8 mouse cellular contexts compared by ENCODE assay signal in genomic region chr2:102185069-102185950, GRCm38 (mm10). TPM values are rescaled to one million over a fixed set of nuclear protein-coding genes. Genes with fewer than 3 reads are reported as not detected.
DNase-seq lines count a peak whose midpoint lies in the region; ATAC-seq and TF ChIP-seq lines count a peak whose summit lies in the region.

No protein-coding gene starts in this region.

- no peak for TF ChIP-seq CTCF in midbrain, postnatal 0 days (IDR thresholded peaks at IDR 0.05)

- peak overlapping the region; percentile 86 for H3K27ac ChIP-seq in neural tube, embryonic 11.5 days (ENCODE audit: low read depth, low read length)
- peak overlapping the region; percentile 73 for H3K27ac ChIP-seq in heart, embryonic 16.5 days (ENCODE audit: low read length)
- peak overlapping the region; percentile 91 for H3K27ac ChIP-seq in limb, embryonic 12.5 days
- H3K27ac ChIP-seq in midbrain, postnatal 0 days (ENCODE audit: low read depth, low read length): peak overlapping the region; percentile 58

- peak; percentile 74 for DNase-seq in neural tube, embryonic 11.5 days (ENCODE audit: low spot score)
- DNase-seq in neural tube, embryonic 10.5 days (ENCODE audit: extremely low spot score, low spot score): no peak
- DNase-seq in embryo, embryonic 10.5 days (ENCODE audit: low spot score): peak; percentile 77
- peak; percentile 51 for DNase-seq in midbrain, postnatal 0 days (ENCODE audit: low spot score)
- no peak for DNase-seq in yolk sac, embryonic 10.5 days (ENCODE audit: low spot score)

- 0 out of 2 replicates have a peak, but pooled peaks cover 2% of the 10 kb centered on the region for H3K36me3 ChIP-seq in neural tube, embryonic 11.5 days (ENCODE audit: control insufficient read depth, insufficient read depth, low read length)
- H3K36me3 ChIP-seq in heart, embryonic 16.5 days (ENCODE audit: control insufficient read depth, insufficient read depth): no peaks in the 10 kb centered on the region
- no peaks in the 10 kb centered on the region for H3K36me3 ChIP-seq in limb, embryonic 12.5 days
- no peaks in the 10 kb centered on the region for H3K36me3 ChIP-seq in midbrain, postnatal 0 days (ENCODE audit: insufficient read depth, low read length)

- peak overlapping the region; percentile 91 for H3K9ac ChIP-seq in neural tube, embryonic 11.5 days (ENCODE audit: low read length)
- H3K9ac ChIP-seq in heart, embryonic 16.5 days (ENCODE audit: low read length): peak overlapping the region; percentile 88
- H3K9ac ChIP-seq in limb, embryonic 12.5 days (replicated peaks): peak overlapping the region; percentile 86
- peak overlapping the region; percentile 70 for H3K9ac ChIP-seq in midbrain, postnatal 0 days (replicated peaks; ENCODE audit: low read length, poor library complexity, severe bottlenecking)

- H3K4me1 ChIP-seq in neural tube, embryonic 11.5 days (ENCODE audit: control insufficient read depth, insufficient read depth, low read length): peaks cover 10% of the 10 kb centered on the region
- H3K4me1 ChIP-seq in heart, embryonic 16.5 days (ENCODE audit: control insufficient read depth, insufficient read depth, low read length): peaks cover 13% of the 10 kb centered on the region
- peaks cover 37% of the 10 kb centered on the region for H3K4me1 ChIP-seq in limb, embryonic 12.5 days (replicated peaks)
- H3K4me1 ChIP-seq in midbrain, postnatal 0 days (ENCODE audit: insufficient read depth, low read length): peaks cover 14% of the 10 kb centered on the region; the same call in 1 of the 2 replicates

- H3K4me2 ChIP-seq in neural tube, embryonic 11.5 days (ENCODE audit: low read depth): peak overlapping the region; percentile 87
- peak overlapping the region; percentile 96 for H3K4me2 ChIP-seq in heart, embryonic 16.5 days (ENCODE audit: low read depth, low read length)
- H3K4me2 ChIP-seq in limb, embryonic 12.5 days: peak overlapping the region; percentile 84
- H3K4me2 ChIP-seq in midbrain, postnatal 0 days (ENCODE audit: low read depth, low read length, poor library complexity, severe bottlenecking): peak overlapping the region; percentile 89

- H3K4me3 ChIP-seq in neural tube, embryonic 11.5 days (ENCODE audit: low read depth, low read length): peak overlapping the region; percentile 81
- H3K4me3 ChIP-seq in heart, embryonic 16.5 days (ENCODE audit: low read length): peak overlapping the region; percentile 89
- H3K4me3 ChIP-seq in limb, embryonic 12.5 days (replicated peaks): peak overlapping the region; percentile 79
- H3K4me3 ChIP-seq in midbrain, postnatal 0 days (ENCODE audit: low read depth, low read length): peak overlapping the region; percentile 85

- no peaks in the 10 kb centered on the region for H3K9me3 ChIP-seq in neural tube, embryonic 11.5 days (ENCODE audit: control insufficient read depth, low read length)
- no peaks in the 10 kb centered on the region for H3K9me3 ChIP-seq in heart, embryonic 16.5 days (replicated peaks; ENCODE audit: control insufficient read depth, low read length)
- no peaks in the 10 kb centered on the region for H3K9me3 ChIP-seq in limb, embryonic 12.5 days
- H3K9me3 ChIP-seq in midbrain, postnatal 0 days (ENCODE audit: low read length): no peaks in the 10 kb centered on the region

- H3K27me3 ChIP-seq in neural tube, embryonic 11.5 days (ENCODE audit: control insufficient read depth, insufficient read depth, low read length): no peaks in the 10 kb centered on the region
- H3K27me3 ChIP-seq in heart, embryonic 16.5 days (ENCODE audit: control insufficient read depth, insufficient read depth, low read length): no peaks in the 10 kb centered on the region
- H3K27me3 ChIP-seq in limb, embryonic 12.5 days: no peaks in the 10 kb centered on the region
- no peaks in the 10 kb centered on the region for H3K27me3 ChIP-seq in midbrain, postnatal 0 days (ENCODE audit: insufficient read depth, low read length)

- under 1% methylated on average over 24 of the region's 24 CpGs for WGBS in neural tube, embryonic 11.5 days
- 3% methylated on average over 24 of the region's 24 CpGs for WGBS in heart, embryonic 16.5 days
- under 1% methylated on average over 24 of the region's 24 CpGs for WGBS in limb, embryonic 12.5 days
- under 1% methylated on average over 24 of the region's 24 CpGs for WGBS in midbrain, postnatal 0 days

- peak; percentile 51 for ATAC-seq in neural tube, embryonic 11.5 days (ENCODE audit: insufficient read depth, low FRiP score, low TSS enrichment)
- peak; percentile 21; the same call in 1 of the 2 replicates for ATAC-seq in heart, embryonic 16.5 days (replicated peaks; ENCODE audit: extremely low read depth, insufficient read depth, low FRiP score)
- peak; percentile 3; the same call in 1 of the 2 replicates for ATAC-seq in limb, embryonic 12.5 days (ENCODE audit: insufficient number of reproducible peaks, insufficient read depth, low FRiP score, low TSS enrichment, low read depth)
- ATAC-seq in midbrain, postnatal 0 days (ENCODE audit: low FRiP score): peak; percentile 36; the same call in 1 of the 2 replicates
- ATAC-seq in megakaryocyte-erythroid progenitor cell, adult 5-6 weeks (replicated peaks; ENCODE audit: low FRiP score, low TSS enrichment, poor library complexity, severe bottlenecking): no peak

RNA-seq across cellular contexts. Expression of gene Ldlrad3, which starts 0.9 kb away (rescaled TPM):
- polyA plus RNA-seq in neural tube, embryonic 11.5 days (2014; fragmentation: Nextera tagmentation; extraction: Ambion mirVana): 56.2 and 64.9 TPM in 2 replicates
- polyA plus RNA-seq in heart, embryonic 16.5 days (2015; fragmentation: Nextera tagmentation; extraction: Ambion mirVana): 13.5 and 15.0 TPM in 2 replicates
- polyA plus RNA-seq in limb, embryonic 12.5 days (2016; fragmentation: Nextera tagmentation; extraction: Ambion mirVana): 66.2 and 68.2 TPM in 2 replicates
- 25.0 and 26.6 TPM in 2 replicates for total RNA-seq in midbrain, postnatal 0 days (2014; rRNA removed)
- 17.6 and 18.4 TPM in 2 replicates for polyA plus RNA-seq in midbrain, postnatal 0 days (2015; fragmentation: Nextera tagmentation; extraction: Ambion mirVana)
- 1.7 and 2.7 TPM in 2 replicates for total RNA-seq in megakaryocyte-erythroid progenitor cell, adult 5-6 weeks (2014; fragmentation: Nextera tagmentation)
- 1.2 and 1.9 TPM in 2 replicates for total RNA-seq in megakaryocyte-erythroid progenitor cell, adult 5-6 weeks (2017)

Comparison
In these comparisons a context has a peak if more than half of its experiments do, and no peak if none do; other contexts are left out.
1. DNase-seq: peak in neural tube, embryonic 11.5 days (single experiment), embryo, embryonic 10.5 days (single experiment) and midbrain, postnatal 0 days (single experiment); none in neural tube, embryonic 10.5 days (single experiment) and yolk sac, embryonic 10.5 days (single experiment).
2. Peak in every context shown above with its lines, with median percentiles within 50 percentile points of each other: H3K27ac ChIP-seq, H3K4me2 ChIP-seq, H3K4me3 ChIP-seq and H3K9ac ChIP-seq.